Mouse (Mus musculus): ENCODE data around the gene Tdrd1.
"Not testable (repeated sequence)": the region's sequence is repeated elsewhere in the genome, so short reads cannot be mapped to it uniquely, and the experiment has no call there.

The Tdrd1 gene

GRCm38 (mm10) chr19:56826047-56826631 lies at the start of gene Tdrd1:
Gene Tdrd1, plus strand, starts transcription at chr19:56826209.
- DNase-seq (ENCODE audit: low read depth, low spot score): no peak

- peak; percentile 40 for DNase-seq (ENCODE audit: low read depth, low spot score)
These were observed 49.2 kb upstream of the Tdrd1 start for GRCm38 (mm10) chr19:56776719-56777382.

- not testable (repeated sequence) for DNase-seq (ENCODE audit: low read depth, low spot score)
These were observed 47.5 kb upstream of the Tdrd1 start for GRCm38 (mm10) chr19:56778532-56778931.

GRCm38 (mm10) chr19:56787911-56788310 lies 38.1 kb upstream of the Tdrd1 start:
- no peak for DNase-seq (ENCODE audit: low read depth, low spot score)

- DNase-seq (ENCODE audit: low read depth, low spot score): no peak
These were observed 37.1 kb upstream of the Tdrd1 start for GRCm38 (mm10) chr19:56788952-56789351.

- DNase-seq (ENCODE audit: low read depth, low spot score): no peak
These were observed 28.6 kb upstream of the Tdrd1 start for GRCm38 (mm10) chr19:56797376-56797775.

GRCm38 (mm10) chr19:56800226-56800625 lies 25.8 kb upstream of the Tdrd1 start:
- DNase-seq (ENCODE audit: low read depth, low spot score): no peak

- DNase-seq (ENCODE audit: low read depth, low spot score): no peak
These were observed 24.9 kb upstream of the Tdrd1 start for GRCm38 (mm10) chr19:56800930-56801655.

GRCm38 (mm10) chr19:56801656-56802351 lies 24.2 kb upstream of the Tdrd1 start:
- no peak for DNase-seq (ENCODE audit: low read depth, low spot score)

GRCm38 (mm10) chr19:56802352-56802746 lies 23.7 kb upstream of the Tdrd1 start:
- DNase-seq (ENCODE audit: low read depth, low spot score): no peak

GRCm38 (mm10) chr19:56805366-56805765 lies 20.6 kb upstream of the Tdrd1 start:
- no peak for DNase-seq (ENCODE audit: low read depth, low spot score)

- no peak for DNase-seq (ENCODE audit: low read depth, low spot score)
These were observed 18.9 kb upstream of the Tdrd1 start for GRCm38 (mm10) chr19:56807122-56807521.

GRCm38 (mm10) chr19:56808771-56809170 lies 17.2 kb upstream of the Tdrd1 start:
- no peak for DNase-seq (ENCODE audit: low read depth, low spot score)

GRCm38 (mm10) chr19:56810641-56811146 lies 15.3 kb upstream of the Tdrd1 start:
- DNase-seq (ENCODE audit: low read depth, low spot score): no peak

GRCm38 (mm10) chr19:56811590-56811989 lies 14.4 kb upstream of the Tdrd1 start:
- no peak for DNase-seq (ENCODE audit: low read depth, low spot score)

- no peak for DNase-seq (ENCODE audit: low read depth, low spot score)
These were observed 12.6 kb upstream of the Tdrd1 start for GRCm38 (mm10) chr19:56813360-56813759.

- DNase-seq (ENCODE audit: low read depth, low spot score): no peak
These were observed 8.0 kb upstream of the Tdrd1 start for GRCm38 (mm10) chr19:56817851-56818526.

- DNase-seq (ENCODE audit: low read depth, low spot score): no peak
These were observed 4.8 kb upstream of the Tdrd1 start for GRCm38 (mm10) chr19:56821040-56821797.

GRCm38 (mm10) chr19:56821798-56822447 lies 4.1 kb upstream of the Tdrd1 start, which contains the start of gene Ccdc186:
Gene Ccdc186, minus strand, starts transcription at chr19:56822190.
- peak; percentile 88 for DNase-seq (ENCODE audit: low read depth, low spot score)

GRCm38 (mm10) chr19:56822448-56822836 lies 3.6 kb upstream of the Tdrd1 start:
- peak; percentile 32 for DNase-seq (ENCODE audit: low read depth, low spot score)

All from retina, adult 2 months (tissue).